Mouse (Mus musculus) G1E (cell line): Measurements from ENCODE around the gene Rpl32. TPM values are rescaled to one million over a fixed set of nuclear protein-coding genes. Genes with fewer than 3 reads are reported as not detected.
A peak's percentile ranks its signal among the peaks of the same experiment; 100 is the strongest.

Experiments
- ATAC-seq: 2 replicates; pipeline ENCODE4 v1.8.0; 2016; ENCODE audit warnings: mild to moderate bottlenecking; ENCODE audit not compliant: insufficient number of reproducible peaks, poor library complexity, low FRiP score, severe bottlenecking; ENCODE audit errors: extremely low read depth
- DNase-seq: peaks from one replicate; pipeline ENCODE4 v3.0.0; 2012; ENCODE audit warnings: low spot score
- H3K27me3 ChIP-seq: 2 replicates; pipeline ENCODE4 v1.6.1; 2012; ENCODE audit warnings: mild to moderate bottlenecking, low read length, inconsistent platforms; ENCODE audit not compliant: insufficient read depth
- H3K36me3 ChIP-seq: replicated peaks from 2 replicates; pipeline ENCODE3; 2012; ENCODE audit warnings: mild to moderate bottlenecking, inconsistent platforms
- H3K4me1 ChIP-seq: 2 replicates; pipeline ENCODE4 v1.6.1; 2012; ENCODE audit warnings: low read depth, low read length, inconsistent platforms, mixed read lengths; ENCODE audit not compliant: insufficient read depth
- H3K4me3 ChIP-seq: 2 replicates; pipeline ENCODE4 v1.5.1; 2012; ENCODE audit warnings: low read depth, mild to moderate bottlenecking, inconsistent platforms, low read length, moderate library complexity, mixed read lengths
- H3K9me3 ChIP-seq: replicated peaks from 2 replicates; pipeline ENCODE4 v1.6.1; 2012; ENCODE audit warnings: inconsistent platforms
- CTCF ChIP-seq: IDR thresholded peaks from 2 replicates; pipeline ENCODE4 v1.5.1; 2012; ENCODE audit warnings: low read depth, low read length, inconsistent platforms, mixed read lengths
- GATA1 ChIP-seq: IDR thresholded peaks from 2 replicates; pipeline ENCODE4 v1.6.1; 2012; ENCODE audit warnings: borderline replicate concordance, low read length, inconsistent platforms, mixed read lengths
- GATA2 ChIP-seq: IDR thresholded peaks from 2 replicates; pipeline ENCODE4 v1.6.1; 2012; ENCODE audit warnings: low read depth, low read length, inconsistent platforms, borderline replicate concordance
- POLR2AphosphoS5 ChIP-seq: IDR thresholded peaks from 2 replicates; pipeline ENCODE4 v1.6.1; 2012; ENCODE audit warnings: low read depth, low read length, inconsistent platforms; ENCODE audit not compliant: insufficient replicate concordance
- TAL1 ChIP-seq: conservative IDR thresholded peaks from 2 replicates; pipeline ENCODE4 v1.6.1; 2012; ENCODE audit warnings: low read depth, low read length, inconsistent platforms, mixed read lengths
- polyA plus RNA-seq: library from polyadenylated mRNA; stranded (reverse); fragments of >175 nt; gene quantifications from 2 replicates; pipeline ENCODE4 v1.2.3, GENCODE M21; 2012
- total RNA-seq, 2 experiments: library from RNA; stranded (forward) in 1 of 2; stranded (reverse) in 1 of 2; fragments of 200-1000 nt in 1 of 2; fragments of >200 nt in 1 of 2; fragmentation: Nextera tagmentation in 1 of 2; gene quantifications; 2 replicates each; pipeline ENCODE4 v1.2.3; 2014 to 2017

Gene Rpl32
- total and polyA plus RNA-seq, 3 experiments, result 432 to 5,749 (median 3,130) TPM

DNA sequence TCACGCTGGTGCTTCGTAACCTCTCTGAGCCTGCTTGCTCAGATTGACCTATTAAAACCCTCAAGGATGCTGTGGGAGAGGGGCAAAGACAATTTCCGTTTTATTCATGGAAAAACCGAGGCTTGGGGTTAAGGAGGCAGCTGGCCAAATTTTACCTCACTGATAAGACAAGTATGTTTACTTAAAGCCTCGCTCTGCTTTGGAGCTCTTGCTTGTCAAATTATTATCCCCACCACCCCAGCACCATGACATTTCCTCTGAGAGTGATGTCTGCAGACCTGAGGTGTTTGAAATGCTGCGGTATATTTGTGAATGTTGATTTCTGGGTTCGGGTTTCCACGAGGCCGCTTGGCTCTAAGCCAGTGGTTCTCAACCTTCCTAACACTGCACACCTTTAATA lies 32.2 kb downstream of the Rpl32 start:
- H3K27me3 ChIP-seq, result no peaks in the 10 kb centered on the region
- TF ChIP-seq CTCF (no peak), GATA1 (no peak), POLR2AphosphoS5 (no peak), GATA2 (no peak), TAL1 (no peak)
- H3K36me3 ChIP-seq, result peaks cover 29% of the 10 kb centered on the region
- peaks cover 31% of the 10 kb centered on the region for H3K4me1 ChIP-seq
- no peak for ATAC-seq
- DNase-seq, result no peak
- H3K4me3 ChIP-seq, result no peak overlapping the region
- no peaks in the 10 kb centered on the region; the same call in 1 of the 2 replicates for H3K9me3 ChIP-seq

DNA sequence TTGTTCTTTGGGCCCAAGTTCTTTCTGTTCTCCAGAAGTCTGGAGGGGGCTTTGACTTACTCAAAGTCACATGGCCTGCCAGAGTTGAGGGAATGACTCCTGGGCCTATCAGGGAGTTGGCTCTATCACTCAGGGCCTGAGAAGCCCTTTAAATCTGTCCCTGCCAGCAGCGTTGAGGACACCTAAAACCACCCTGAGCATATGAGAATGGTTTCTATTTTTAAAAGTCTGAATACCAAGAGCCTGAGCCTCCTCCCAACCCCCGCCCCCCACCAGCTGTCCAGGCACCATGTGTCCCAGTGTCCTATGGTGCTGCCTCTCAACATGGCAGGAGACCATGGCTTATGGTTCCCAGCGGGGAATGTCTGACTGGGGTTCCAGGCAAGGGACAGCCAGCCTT lies 32.7 kb downstream of the Rpl32 start:
- DNase-seq, result no peak
- TF ChIP-seq CTCF, result no peak
- no peak for TF ChIP-seq GATA1
- TF ChIP-seq POLR2AphosphoS5, result no peak
- TF ChIP-seq GATA2, result no peak
- no peak for TF ChIP-seq TAL1
- Histone ChIP-seq H3K4me3 (no peak overlapping the region), H3K4me1 (peaks cover 31% of the 10 kb centered on the region), H3K27me3 (no peaks in the 10 kb centered on the region), H3K36me3 (peaks cover 24% of the 10 kb centered on the region), H3K9me3 (no peaks in the 10 kb centered on the region; the same call in 1 of the 2 replicates)
- no peak for ATAC-seq

DNA sequence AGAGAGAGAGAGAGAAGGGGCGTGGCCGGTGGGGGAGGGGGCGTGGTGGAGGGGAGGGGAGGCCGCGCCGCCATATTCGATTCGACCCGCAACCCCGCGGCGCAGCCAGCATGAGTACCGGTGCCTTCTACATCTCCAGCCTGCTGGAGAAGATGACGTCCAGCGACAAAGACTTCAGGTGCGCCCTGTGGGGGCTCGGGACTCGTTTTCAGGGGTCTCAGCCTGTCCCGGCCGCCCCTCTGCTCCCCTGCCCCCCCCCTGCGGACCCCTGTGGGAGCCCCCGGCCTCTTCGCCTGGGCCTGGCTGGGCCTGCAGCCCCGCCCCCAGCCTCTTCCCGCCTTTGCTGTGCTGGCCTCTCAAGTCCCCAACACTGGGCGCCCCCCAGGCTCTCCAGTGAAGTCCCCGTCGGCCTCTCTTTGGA lies 34.0 kb downstream of the Rpl32 start, which contains the start of gene Cand2:
Gene Cand2, plus strand, starts transcription at position 38 of the 421 bp plus-strand sequence.
- peak within 1 kb of the TSS; percentile 78 for H3K4me3 ChIP-seq
- DNase-seq, result peak; percentile 78
- TF ChIP-seq CTCF, result no peak
- no peak for TF ChIP-seq POLR2AphosphoS5
- TF ChIP-seq GATA1, result no peak
- no peak for TF ChIP-seq TAL1
- TF ChIP-seq GATA2, result no peak

DNA sequence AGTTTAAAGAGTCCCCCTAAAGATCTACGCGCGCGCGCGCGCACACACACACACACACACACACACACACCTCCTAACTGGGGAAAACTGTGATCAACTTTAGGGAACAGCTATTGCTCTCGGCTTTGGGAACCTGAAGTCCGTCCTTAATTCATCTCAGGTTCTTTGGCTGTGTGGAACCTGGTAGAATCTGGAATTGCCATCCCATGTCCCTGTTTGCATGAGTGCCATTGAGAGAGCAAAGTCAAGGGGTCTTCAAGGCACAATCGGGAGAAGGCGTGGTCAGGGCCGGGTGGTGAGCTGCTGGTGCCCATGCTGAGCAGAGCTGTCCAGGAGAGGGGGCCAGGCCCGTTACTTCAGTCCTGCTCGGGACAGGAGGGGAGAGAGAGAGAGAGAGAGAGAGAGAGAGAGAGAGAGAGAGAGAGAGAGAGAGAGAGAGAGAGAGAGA lies 34.6 kb downstream of the Rpl32 start:
- DNase-seq (peak; percentile 45), ATAC-seq (no peak)
- Histone ChIP-seq H3K4me3 (peak overlapping the region; percentile 71), H3K9me3 (no peaks in the 10 kb centered on the region; the same call in 1 of the 2 replicates), H3K36me3 (peaks cover 11% of the 10 kb centered on the region), H3K4me1 (peaks cover 31% of the 10 kb centered on the region), H3K27me3 (no peaks in the 10 kb centered on the region)
- TF ChIP-seq TAL1 (no peak), CTCF (no peak), GATA2 (no peak), GATA1 (no peak)

More for the DNA sequence above, 34.0 kb downstream of the Rpl32 start, which contains the start of gene Cand2:
- H3K4me1 ChIP-seq, result peaks cover 31% of the 10 kb centered on the region
- 0 out of 2 replicates have a peak, but pooled peaks have one; percentile 10 for ATAC-seq
- H3K9me3 ChIP-seq, result no peaks in the 10 kb centered on the region; the same call in 1 of the 2 replicates
- peaks cover 13% of the 10 kb centered on the region for H3K36me3 ChIP-seq
- H3K27me3 ChIP-seq, result no peaks in the 10 kb centered on the region

DNA sequence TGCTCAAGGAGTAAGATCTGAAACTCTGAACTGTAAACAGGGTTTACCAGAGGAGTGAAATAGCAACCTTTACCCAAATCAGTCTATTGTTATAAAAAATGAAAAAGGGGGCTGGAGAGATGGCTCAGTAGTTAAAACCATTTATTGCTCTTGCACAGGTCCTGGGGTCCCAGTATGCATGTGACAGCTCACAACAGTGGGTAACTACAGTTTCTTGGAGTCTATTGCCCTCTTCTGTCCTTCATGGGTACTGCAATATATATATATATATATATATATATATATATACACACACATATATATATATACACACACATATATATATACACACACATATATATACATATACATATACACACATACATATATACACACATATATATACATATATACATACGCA lies 35.9 kb downstream of the Rpl32 start:
- no peak for DNase-seq
- TF ChIP-seq GATA1, result no peak
- TF ChIP-seq GATA2, result no peak
- no peak for TF ChIP-seq TAL1
- TF ChIP-seq CTCF, result no peak
- TF ChIP-seq POLR2AphosphoS5, result no peak
- no peak overlapping the region for H3K4me3 ChIP-seq
- no peaks in the 10 kb centered on the region; the same call in 1 of the 2 replicates for H3K9me3 ChIP-seq
- no peaks in the 10 kb centered on the region for H3K27me3 ChIP-seq
- peaks cover 31% of the 10 kb centered on the region for H3K4me1 ChIP-seq
- ATAC-seq, result no peak
- peaks cover under 1% of the 10 kb centered on the region for H3K36me3 ChIP-seq

DNA sequence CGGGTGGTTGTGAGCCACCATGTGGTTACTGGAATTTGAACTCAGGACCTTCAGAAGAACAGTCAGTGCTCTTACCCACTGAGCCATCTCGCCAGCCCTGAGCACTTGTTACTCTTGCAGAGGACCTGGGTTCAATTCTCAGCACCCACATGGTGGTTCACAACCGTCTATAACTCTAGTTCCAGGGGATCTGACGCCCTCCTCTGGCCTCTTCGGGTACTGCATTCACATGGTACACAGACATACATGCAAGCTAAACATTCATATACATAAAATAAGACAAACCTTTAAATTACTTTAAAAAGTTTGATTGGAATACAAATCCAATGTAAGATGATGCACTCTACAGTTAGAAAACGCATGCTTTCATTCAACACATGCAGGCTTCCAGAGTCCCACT lies 36.3 kb downstream of the Rpl32 start:
- DNase-seq, result no peak
- ATAC-seq, result no peak
- Histone ChIP-seq H3K4me3 (no peak overlapping the region), H3K27me3 (no peaks in the 10 kb centered on the region), H3K4me1 (peaks cover 31% of the 10 kb centered on the region), H3K9me3 (no peaks in the 10 kb centered on the region; the same call in 1 of the 2 replicates), H3K36me3 (no peaks in the 10 kb centered on the region)
- TF ChIP-seq GATA1, result no peak

DNA sequence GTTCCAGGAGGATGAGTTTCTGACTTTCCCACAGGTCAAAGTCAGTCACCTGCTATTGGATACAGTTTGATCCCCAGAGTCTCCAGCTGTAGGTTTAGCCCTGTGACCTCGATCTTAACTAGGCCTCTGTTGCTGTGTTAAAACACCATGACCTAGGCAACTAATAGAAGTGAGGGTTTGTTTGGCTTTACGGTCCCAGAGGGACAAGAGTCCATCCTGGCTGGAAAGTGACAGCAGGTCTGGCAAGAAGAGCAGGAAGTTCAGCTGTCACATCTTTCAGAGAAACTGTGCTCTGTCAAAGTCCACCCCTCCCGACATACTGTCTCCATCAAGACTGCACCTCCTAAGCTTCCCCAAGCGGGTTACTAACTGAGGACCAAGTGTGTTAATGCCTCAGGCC lies 37.7 kb downstream of the Rpl32 start:
- H3K9me3 ChIP-seq, result no peaks in the 10 kb centered on the region; the same call in 1 of the 2 replicates
- no peaks in the 10 kb centered on the region for H3K27me3 ChIP-seq
- DNase-seq (no peak), ATAC-seq (no peak)
- TF ChIP-seq TAL1 (no peak), POLR2AphosphoS5 (no peak), CTCF (no peak), GATA2 (no peak), GATA1 (no peak)
- no peaks in the 10 kb centered on the region for H3K36me3 ChIP-seq
- peaks cover 24% of the 10 kb centered on the region for H3K4me1 ChIP-seq
- no peak overlapping the region for H3K4me3 ChIP-seq
